Mouse (Mus musculus): ENCODE data around the gene Def8.

Def8 gene

GRCm38 (mm10) chr8:123498963-123499362 is 75.6 kb downstream of the Def8 start:
- DNase-seq = no peak

GRCm38 (mm10) chr8:123499556-123499955 is 76.2 kb downstream of the Def8 start:
- no peak for DNase-seq

GRCm38 (mm10) chr8:123502192-123502591 is 78.9 kb downstream of the Def8 start:
- DNase-seq = no peak

GRCm38 (mm10) chr8:123503801-123504467 is 80.6 kb downstream of the Def8 start:
- peak; percentile 86 for DNase-seq

GRCm38 (mm10) chr8:123504591-123505195 is 81.4 kb downstream of the Def8 start:
- DNase-seq = no peak

- DNase-seq = peak; percentile 87
Measured at GRCm38 (mm10) chr8:123505267-123505666, 81.9 kb downstream of the Def8 start.

GRCm38 (mm10) chr8:123505695-123506094 is 82.4 kb downstream of the Def8 start:
- DNase-seq = no peak

- DNase-seq = no peak
Measured at GRCm38 (mm10) chr8:123507153-123507552, 83.8 kb downstream of the Def8 start.

GRCm38 (mm10) chr8:123510819-123511218 is 87.5 kb downstream of the Def8 start:
- DNase-seq = no peak
